Mouse (Mus musculus): ENCODE data around the gene Cdh13. TPM values are rescaled to one million over a fixed set of nuclear protein-coding genes. Genes with fewer than 3 reads are reported as not detected.

Gene Cdh13
- polyA plus RNA-seq, 1 experiment, result 38.3 TPM

DNA sequence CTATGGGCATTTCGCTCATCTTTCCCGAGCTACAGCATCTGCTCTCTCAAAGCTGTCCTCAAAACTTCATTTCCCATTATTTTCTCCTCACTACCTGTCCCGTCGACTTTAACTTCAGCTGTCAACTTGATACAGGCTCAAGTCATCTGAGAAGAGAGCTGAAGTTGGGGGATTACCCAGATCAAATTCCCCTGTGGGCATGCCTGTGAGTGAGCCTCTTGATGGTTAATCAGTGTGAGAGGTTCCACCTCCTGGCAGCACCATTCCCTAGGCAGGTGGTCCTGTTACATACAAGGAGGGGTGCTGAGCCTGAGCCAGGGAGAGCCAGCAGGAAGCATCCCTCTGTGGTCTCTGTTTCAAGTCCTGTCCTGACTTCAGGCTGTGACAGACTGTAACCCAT, 519.6 kb downstream of the Cdh13 start:
- Histone ChIP-seq H3K4me1 (ENCODE audit: control insufficient read depth, insufficient read depth, low read length) (no peaks in the 10 kb centered on the region), H3K27ac (ENCODE audit: insufficient read depth, low read length) (no peak overlapping the region)
- no peak for TF ChIP-seq CTCF (IDR thresholded peaks at IDR 0.05; ENCODE audit: extremely low read depth, insufficient read depth, low read length)
- TF ChIP-seq POLR2A (IDR thresholded peaks at IDR 0.05; ENCODE audit: extremely low read depth, insufficient read depth, low read length), result no peak

DNA sequence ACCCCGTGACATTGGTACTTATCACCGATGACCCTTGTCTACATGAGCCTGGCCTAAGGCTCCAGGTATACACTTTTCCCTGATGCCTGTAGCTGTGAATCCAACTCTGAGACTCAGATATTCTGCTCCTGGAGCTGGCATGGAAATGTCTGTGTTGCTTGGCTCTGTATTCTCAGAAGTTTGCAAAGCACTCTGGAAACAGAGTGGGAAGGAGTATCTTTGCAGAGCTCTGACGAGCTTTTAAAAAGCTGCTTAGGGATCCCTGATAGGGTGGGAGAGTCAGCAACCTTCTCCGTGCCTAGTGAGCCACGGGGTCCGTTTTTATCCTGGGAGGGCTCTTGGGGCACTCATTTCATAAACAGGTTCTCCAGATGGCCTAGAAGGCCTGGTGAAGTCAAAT, 526.1 kb downstream of the Cdh13 start:
- TF ChIP-seq CTCF (IDR thresholded peaks at IDR 0.05; ENCODE audit: extremely low read depth, insufficient read depth, low read length), result no peak
- no peak for TF ChIP-seq POLR2A (IDR thresholded peaks at IDR 0.05; ENCODE audit: extremely low read depth, insufficient read depth, low read length)
- no peak overlapping the region for H3K27ac ChIP-seq (ENCODE audit: insufficient read depth, low read length)
- H3K4me1 ChIP-seq (ENCODE audit: control insufficient read depth, insufficient read depth, low read length), result peaks cover 4% of the 10 kb centered on the region; the same call in 1 of the 2 replicates
- no peak overlapping the region for H3K4me3 ChIP-seq (ENCODE audit: insufficient read depth, low read length)

More for the DNA sequence above, 519.6 kb downstream of the Cdh13 start:
- no peak overlapping the region for H3K4me3 ChIP-seq (ENCODE audit: insufficient read depth, low read length)

DNA sequence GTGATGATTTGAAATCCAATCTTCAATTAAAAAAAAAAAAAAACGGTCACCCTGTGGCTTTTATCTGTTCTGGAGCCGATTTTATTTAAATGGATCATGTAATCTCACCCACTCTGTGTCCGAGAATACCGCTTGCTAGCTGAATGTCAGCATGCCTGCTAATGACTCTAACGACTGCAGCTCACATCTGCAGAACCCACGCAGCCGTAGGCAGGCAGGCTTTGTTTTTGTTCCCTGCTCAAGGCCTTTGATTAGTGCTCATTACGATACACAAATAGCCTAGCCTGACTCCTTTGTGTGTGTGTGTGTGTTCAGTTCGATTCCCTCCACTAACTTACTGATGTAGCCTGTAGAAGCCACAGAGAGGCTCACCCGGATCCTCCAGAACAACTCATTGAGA, 531.5 kb downstream of the Cdh13 start:
- no peak for TF ChIP-seq CTCF (IDR thresholded peaks at IDR 0.05; ENCODE audit: extremely low read depth, insufficient read depth, low read length)
- TF ChIP-seq POLR2A (IDR thresholded peaks at IDR 0.05; ENCODE audit: extremely low read depth, insufficient read depth, low read length), result no peak
- no peak overlapping the region for H3K27ac ChIP-seq (ENCODE audit: insufficient read depth, low read length)

DNA sequence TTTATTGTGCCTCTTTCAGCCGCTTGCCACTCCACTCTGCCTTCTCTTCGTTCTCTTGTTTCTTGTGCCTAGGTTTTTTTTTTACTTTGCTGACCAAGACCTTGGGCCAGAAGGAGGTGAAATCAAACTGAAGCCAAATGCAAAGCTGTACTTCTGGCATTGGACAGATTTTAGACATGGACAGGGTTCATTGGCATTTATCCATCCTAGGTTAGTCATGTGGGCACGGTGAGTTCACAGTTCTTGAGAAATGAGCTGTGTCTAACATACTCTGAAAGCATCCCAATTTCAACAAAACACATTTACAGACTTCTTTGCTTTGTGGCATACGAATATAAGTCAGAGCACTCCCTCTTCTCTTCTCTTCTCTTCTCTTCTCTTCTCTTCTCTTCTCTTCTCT, 543.2 kb downstream of the Cdh13 start:
- no peaks in the 10 kb centered on the region for H3K4me1 ChIP-seq (ENCODE audit: control insufficient read depth, insufficient read depth, low read length)
- H3K27ac ChIP-seq (ENCODE audit: insufficient read depth, low read length), result no peak overlapping the region
- TF ChIP-seq CTCF (IDR thresholded peaks at IDR 0.05; ENCODE audit: extremely low read depth, insufficient read depth, low read length) (no peak), POLR2A (IDR thresholded peaks at IDR 0.05; ENCODE audit: extremely low read depth, insufficient read depth, low read length) (no peak)
- H3K4me3 ChIP-seq (ENCODE audit: insufficient read depth, low read length), result no peak overlapping the region

More for the DNA sequence above, 531.5 kb downstream of the Cdh13 start:
- Histone ChIP-seq H3K4me1 (ENCODE audit: control insufficient read depth, insufficient read depth, low read length) (no peaks in the 10 kb centered on the region), H3K4me3 (ENCODE audit: insufficient read depth, low read length) (no peak overlapping the region)

DNA sequence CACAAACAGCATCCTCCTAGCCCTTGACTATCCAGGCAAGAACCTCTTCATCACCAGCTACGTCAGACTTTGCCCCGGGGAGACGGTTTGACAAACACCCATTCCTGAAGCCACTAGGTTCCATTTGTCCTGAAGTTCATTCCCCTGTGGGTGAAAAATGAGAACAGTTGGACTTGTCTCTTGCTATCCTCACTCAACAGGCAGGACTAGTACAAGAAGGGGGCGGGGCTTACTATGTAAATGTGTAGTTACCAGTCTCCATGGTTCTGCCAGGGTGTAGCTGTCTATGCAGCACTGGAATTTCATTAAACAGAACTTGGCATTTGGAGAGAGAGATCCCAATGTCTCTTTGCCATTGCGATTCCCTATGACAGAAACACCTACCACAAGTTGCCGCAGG, 544.2 kb downstream of the Cdh13 start:
- Histone ChIP-seq H3K27ac (ENCODE audit: insufficient read depth, low read length) (no peak overlapping the region), H3K4me1 (ENCODE audit: control insufficient read depth, insufficient read depth, low read length) (no peaks in the 10 kb centered on the region), H3K4me3 (ENCODE audit: insufficient read depth, low read length) (no peak overlapping the region)
- TF ChIP-seq POLR2A (IDR thresholded peaks at IDR 0.05; ENCODE audit: extremely low read depth, insufficient read depth, low read length), result no peak
- no peak for TF ChIP-seq CTCF (IDR thresholded peaks at IDR 0.05; ENCODE audit: extremely low read depth, insufficient read depth, low read length)

DNA sequence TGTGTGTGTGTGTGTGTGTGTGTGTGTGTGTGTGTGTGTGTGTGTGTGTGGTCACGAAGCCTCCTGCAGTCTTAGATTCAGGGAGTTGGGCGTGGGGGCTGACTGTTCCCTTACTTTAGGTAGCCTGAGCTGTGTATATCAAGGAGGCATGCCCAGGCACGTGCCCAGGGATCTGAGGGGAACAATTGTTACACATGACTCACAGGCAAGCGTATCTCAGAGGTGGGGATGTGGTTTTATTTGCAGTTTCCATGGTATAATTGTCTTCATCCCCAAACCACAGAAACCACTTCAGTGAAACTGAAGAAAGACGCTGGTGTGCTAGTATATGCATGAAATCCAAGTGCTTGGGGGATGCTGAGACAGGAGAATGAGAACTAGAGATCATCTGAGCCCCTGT, 546.8 kb downstream of the Cdh13 start:
- no peaks in the 10 kb centered on the region for H3K4me1 ChIP-seq (ENCODE audit: control insufficient read depth, insufficient read depth, low read length)
- no peak overlapping the region for H3K27ac ChIP-seq (ENCODE audit: insufficient read depth, low read length)
- no peak overlapping the region for H3K4me3 ChIP-seq (ENCODE audit: insufficient read depth, low read length)
- TF ChIP-seq POLR2A (IDR thresholded peaks at IDR 0.05; ENCODE audit: extremely low read depth, insufficient read depth, low read length), result no peak
- no peak for TF ChIP-seq CTCF (IDR thresholded peaks at IDR 0.05; ENCODE audit: extremely low read depth, insufficient read depth, low read length)

DNA sequence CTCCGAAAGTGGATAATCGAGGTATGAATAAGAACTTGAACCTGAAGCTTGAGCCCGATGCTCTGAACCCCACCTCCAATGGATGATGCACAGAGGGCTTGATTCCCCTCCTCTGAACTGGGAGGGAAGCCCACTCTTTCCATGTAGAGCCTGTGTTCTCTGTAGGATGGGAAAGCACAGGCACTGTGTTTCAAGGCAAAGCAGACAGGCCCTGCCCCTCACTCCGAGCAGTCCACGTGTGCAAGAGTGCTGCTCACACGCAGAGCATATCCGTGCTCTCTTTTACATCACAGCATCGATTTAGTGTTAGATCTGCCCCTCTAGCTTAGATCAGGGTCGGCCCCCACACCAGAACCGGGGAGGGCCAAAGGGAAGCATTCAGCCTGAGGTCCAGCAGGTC, 547.5 kb downstream of the Cdh13 start:
- H3K27ac ChIP-seq (ENCODE audit: insufficient read depth, low read length), result no peak overlapping the region
- TF ChIP-seq CTCF (IDR thresholded peaks at IDR 0.05; ENCODE audit: extremely low read depth, insufficient read depth, low read length) (no peak), POLR2A (IDR thresholded peaks at IDR 0.05; ENCODE audit: extremely low read depth, insufficient read depth, low read length) (no peak)
- no peak overlapping the region for H3K4me3 ChIP-seq (ENCODE audit: insufficient read depth, low read length)
- no peaks in the 10 kb centered on the region for H3K4me1 ChIP-seq (ENCODE audit: control insufficient read depth, insufficient read depth, low read length)

DNA sequence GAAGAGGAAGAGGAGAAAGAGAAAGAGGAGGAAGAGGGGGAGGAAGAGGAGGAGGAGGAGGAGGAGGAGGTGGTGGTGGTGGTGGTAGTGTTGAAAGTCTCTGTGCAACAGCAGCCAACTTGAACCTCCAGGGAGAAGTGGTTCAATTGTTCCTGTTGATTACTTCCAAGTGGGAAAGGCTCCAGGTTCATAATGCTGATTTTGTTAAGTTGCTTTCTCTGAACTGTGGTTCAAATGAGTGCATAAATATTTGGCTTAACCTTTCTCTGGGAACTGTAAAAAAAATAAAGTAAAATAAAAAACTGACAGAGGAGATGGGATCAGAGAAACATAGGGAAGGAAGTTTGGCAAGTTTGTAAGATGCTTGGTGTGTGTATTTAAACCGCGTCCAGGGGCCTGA, 555.3 kb downstream of the Cdh13 start:
- Histone ChIP-seq H3K27ac (ENCODE audit: insufficient read depth, low read length) (no peak overlapping the region), H3K4me3 (ENCODE audit: insufficient read depth, low read length) (no peak overlapping the region), H3K4me1 (ENCODE audit: control insufficient read depth, insufficient read depth, low read length) (no peaks in the 10 kb centered on the region)
- no peak for TF ChIP-seq CTCF (IDR thresholded peaks at IDR 0.05; ENCODE audit: extremely low read depth, insufficient read depth, low read length)
- TF ChIP-seq POLR2A (IDR thresholded peaks at IDR 0.05; ENCODE audit: extremely low read depth, insufficient read depth, low read length), result no peak

DNA sequence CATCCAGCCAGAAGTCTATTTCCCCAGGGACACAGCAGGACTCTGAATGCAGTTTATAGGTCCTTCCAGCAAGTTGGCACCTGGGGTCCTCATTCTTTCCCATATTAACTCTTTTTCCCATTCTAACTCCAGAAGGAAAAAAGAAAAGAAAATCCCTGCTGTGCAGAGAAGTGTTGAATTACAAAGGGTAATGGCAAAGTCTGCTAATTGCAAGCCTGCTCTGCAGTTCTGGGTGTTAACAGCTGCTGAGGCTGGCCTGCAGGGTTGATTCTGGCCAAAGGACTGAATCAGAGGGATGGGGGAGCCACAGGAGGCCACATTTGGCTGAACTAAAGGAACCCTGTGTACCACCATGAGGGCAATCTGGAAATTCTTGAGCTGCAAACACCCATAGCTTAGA, 562.2 kb downstream of the Cdh13 start:
- no peak overlapping the region for H3K4me3 ChIP-seq (ENCODE audit: insufficient read depth, low read length)
- no peak overlapping the region for H3K27ac ChIP-seq (ENCODE audit: insufficient read depth, low read length)
- no peaks in the 10 kb centered on the region for H3K4me1 ChIP-seq (ENCODE audit: control insufficient read depth, insufficient read depth, low read length)
- TF ChIP-seq CTCF (IDR thresholded peaks at IDR 0.05; ENCODE audit: extremely low read depth, insufficient read depth, low read length) (no peak), POLR2A (IDR thresholded peaks at IDR 0.05; ENCODE audit: extremely low read depth, insufficient read depth, low read length) (no peak)

DNA sequence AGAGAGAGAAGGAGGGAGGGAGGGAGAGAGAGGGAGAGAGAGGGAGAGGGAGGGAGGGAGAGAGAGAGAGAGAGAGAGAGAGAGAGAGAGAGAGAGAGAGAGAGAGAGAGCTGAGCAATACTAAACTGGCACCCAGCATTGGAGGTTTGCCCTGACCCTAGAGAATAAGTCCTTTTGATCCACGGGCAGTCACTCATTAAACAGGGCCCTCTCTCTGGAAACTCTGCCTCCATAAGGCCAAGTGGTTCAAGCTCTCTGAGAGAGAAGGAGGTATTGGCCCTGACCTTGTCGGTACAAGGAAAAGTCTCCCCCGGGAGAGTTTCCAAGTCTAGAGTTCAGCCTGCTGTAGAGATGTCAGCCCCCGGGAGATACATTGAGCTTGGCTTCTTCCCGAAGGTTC, 564.5 kb downstream of the Cdh13 start:
- H3K4me1 ChIP-seq (ENCODE audit: control insufficient read depth, insufficient read depth, low read length), result no peaks in the 10 kb centered on the region
- TF ChIP-seq CTCF (IDR thresholded peaks at IDR 0.05; ENCODE audit: extremely low read depth, insufficient read depth, low read length) (no peak), POLR2A (IDR thresholded peaks at IDR 0.05; ENCODE audit: extremely low read depth, insufficient read depth, low read length) (no peak)
- H3K27ac ChIP-seq (ENCODE audit: insufficient read depth, low read length), result no peak overlapping the region
- H3K4me3 ChIP-seq (ENCODE audit: insufficient read depth, low read length), result no peak overlapping the region

DNA sequence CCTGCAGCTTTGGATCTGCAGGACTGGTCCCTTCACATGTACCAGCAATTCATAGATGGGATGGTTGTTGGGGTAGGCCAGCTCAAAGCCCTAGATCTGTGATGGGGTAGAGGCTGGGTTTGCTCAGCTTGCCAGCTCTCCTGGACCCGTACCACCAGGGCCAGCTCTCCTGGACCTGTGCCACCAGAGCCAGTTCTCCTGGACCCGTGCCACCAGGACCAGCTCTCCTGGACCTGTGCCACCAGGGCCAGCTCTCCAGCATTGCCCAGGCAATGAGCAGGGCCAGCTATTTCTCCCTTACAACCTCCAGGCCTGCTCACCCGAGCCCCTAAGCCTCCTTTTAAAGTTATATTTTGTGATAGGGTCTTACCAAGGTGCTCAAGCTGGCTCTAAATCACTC, 566.0 kb downstream of the Cdh13 start:
- no peak overlapping the region for H3K27ac ChIP-seq (ENCODE audit: insufficient read depth, low read length)
- H3K4me3 ChIP-seq (ENCODE audit: insufficient read depth, low read length), result no peak overlapping the region
- no peaks in the 10 kb centered on the region for H3K4me1 ChIP-seq (ENCODE audit: control insufficient read depth, insufficient read depth, low read length)
- TF ChIP-seq CTCF (IDR thresholded peaks at IDR 0.05; ENCODE audit: extremely low read depth, insufficient read depth, low read length) (no peak), POLR2A (IDR thresholded peaks at IDR 0.05; ENCODE audit: extremely low read depth, insufficient read depth, low read length) (no peak)

Data from cortical plate, adult 2 months (tissue).